ENCODE assay signal across 8 mouse cellular contexts in the genomic region with DNA sequence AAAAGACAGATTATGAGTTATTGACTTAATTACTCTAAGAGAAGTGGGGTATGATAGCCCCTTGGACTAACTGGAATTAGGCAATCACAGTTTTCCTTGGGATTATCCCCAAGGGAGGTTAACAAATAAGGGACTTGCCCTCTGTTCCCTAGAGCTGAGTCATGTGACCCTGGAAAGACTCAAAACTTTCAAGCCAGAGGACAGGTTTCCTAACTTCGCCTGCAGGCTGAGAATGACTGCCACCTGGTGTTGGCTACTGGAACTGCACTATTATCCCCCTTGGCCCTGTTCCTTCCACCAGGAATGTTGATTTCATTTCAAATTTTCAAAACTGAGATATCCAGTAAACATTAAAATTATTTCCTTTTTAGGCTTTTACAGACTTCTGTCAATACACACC.
DNase-seq lines count a peak whose midpoint lies in the region; ATAC-seq and TF ChIP-seq lines count a peak whose summit lies in the region.

No protein-coding gene starts in this region.

- no peaks in the 10 kb centered on the region for H3K36me3 ChIP-seq in lung, embryonic 15.5 days
- no peaks in the 10 kb centered on the region for H3K36me3 ChIP-seq in splenic B cell, adult 2 months (ENCODE audit: control insufficient read depth, insufficient read depth, low read length, poor library complexity, severe bottlenecking)

- H3K9ac ChIP-seq in lung, embryonic 15.5 days, result no peak overlapping the region

- peak overlapping the region; percentile 86 for H3K27ac ChIP-seq in lung, embryonic 15.5 days

- H3K27me3 ChIP-seq in Patski, result no peaks in the 10 kb centered on the region
- H3K27me3 ChIP-seq in lung, embryonic 15.5 days, result no peaks in the 10 kb centered on the region
- H3K27me3 ChIP-seq in splenic B cell, adult 2 months (ENCODE audit: control insufficient read depth, insufficient read depth, low read length, poor library complexity, severe bottlenecking), result no peaks in the 10 kb centered on the region

- ATAC-seq in CD4-positive, CD25-positive, alpha-beta regulatory T cell, adult 4 months, result no peak
- ATAC-seq in Patski, result peak; percentile 58
- ATAC-seq in common myeloid progenitor, adult 5-6 weeks (replicated peaks; ENCODE audit: low read depth, poor library complexity, severe bottlenecking), result peak; percentile 38
- peak; percentile 31; the same call in 1 of the 2 replicates for ATAC-seq in lung, embryonic 15.5 days (ENCODE audit: borderline replicate concordance, extremely low read depth, low FRiP score, low TSS enrichment)

- in situ Hi-C loops in Patski (cut with MboI; ENCODE audit: low pct_unique_long_range_greater_than_20kb), result loop anchor here (10.0 kb wide), 2 partner anchors 138 to 978 kb away; no protein-coding TSS in a partner anchor

- peak; percentile 53 for DNase-seq in CD4-positive, CD25-positive, alpha-beta regulatory T cell, adult 2 months (ENCODE audit: low read depth, low spot score)
- DNase-seq in Patski (ENCODE audit: low read depth, low spot score), result peak; percentile 88
- DNase-seq in gastrocnemius, postnatal 4 days (ENCODE audit: low spot score in 2 of 2), result peak; percentile 66 to 77
- peak; percentile 73 to 86 for DNase-seq in kidney, adult 8-10 months
- peak; percentile 55 for DNase-seq in splenic B cell, adult 2 months (ENCODE audit: low read depth, low spot score)

- H3K4me3 ChIP-seq in lung, embryonic 15.5 days, result no peak overlapping the region

- TF ChIP-seq CTCF in Patski (IDR thresholded peaks at IDR 0.05), result peak; percentile 97

- peaks cover 58% of the 10 kb centered on the region for H3K4me1 ChIP-seq in lung, embryonic 15.5 days

- WGBS in lung, embryonic 15.5 days, result 9% methylated on average over 1 of the region's 1 CpGs

- POLR2A ChIA-PET in Patski (lab: Charles Lee), result interaction anchor here (0.7 to 2.0 kb wide), 3 partner anchors 80 to 141 kb away, joined by 5 to 11 read pairs (median 7); partner anchors contain the start of genes Col4a1 and Col4a2

- H3K4me2 ChIP-seq in lung, embryonic 15.5 days, result no peak overlapping the region

- H3K9me3 ChIP-seq in lung, embryonic 15.5 days, result no peaks in the 10 kb centered on the region

- CTCF ChIA-PET in Patski (lab: Charles Lee), result interaction anchor here (0.7 to 4.0 kb wide), 16 partner anchors 10 to 139 kb away, joined by 3 to 28 read pairs (median 4); partner anchors contain the start of genes Col4a1 and Col4a2
